Mouse (Mus musculus): Measurements from ENCODE around the gene Nfe2. TPM values are rescaled to one million over a fixed set of nuclear protein-coding genes. Genes with fewer than 3 reads are reported as not detected.

Nfe2 gene
- 85.8 and 89.1 TPM in 2 replicates for polyA plus RNA-seq (2015; fragmentation: Nextera tagmentation; extraction: Ambion mirVana)

- ATAC-seq (peak; percentile 98), DNase-seq (peak; percentile 96)
- Histone ChIP-seq H3K4me2 (ENCODE audit: low read depth, low read length) (peak within 1 kb of the TSS; percentile 81), H3K9me3 (ENCODE audit: low read length) (no peaks in the 10 kb centered on the region), H3K9ac (replicated peaks) (peak within 1 kb of the TSS; percentile 83), H3K27ac (ENCODE audit: low read depth) (peak within 1 kb of the TSS; percentile 91), H3K4me3 (ENCODE audit: low read depth, low read length) (peak within 1 kb of the TSS; percentile 67), H3K27me3 (ENCODE audit: insufficient read depth, low read length) (no peaks in the 10 kb centered on the region), H3K36me3 (replicated peaks; ENCODE audit: insufficient read depth, low read length) (no peaks in the 10 kb centered on the region), H3K4me1 (ENCODE audit: insufficient read depth) (peaks cover 40% of the 10 kb centered on the region)
- TF ChIP-seq EP300 (IDR thresholded peaks at IDR 0.05; ENCODE audit: low read depth), result peak; percentile 98
- TF ChIP-seq CTCF (IDR thresholded peaks at IDR 0.05; ENCODE audit: low read depth), result peak; percentile 51
- WGBS (ENCODE audit: insufficient replicate concordance), result 2% methylated on average over 15 of the region's 15 CpGs
These were observed at the start of gene Nfe2 for GRCm38 (mm10) chr15:103257790-103258728. TSS of gene Nfe2 (minus strand) at chr15:103258403.

- no peak for TF ChIP-seq EP300 (IDR thresholded peaks at IDR 0.05; ENCODE audit: low read depth)
- TF ChIP-seq CTCF (IDR thresholded peaks at IDR 0.05; ENCODE audit: low read depth), result peak; percentile 99
- under 1% methylated on average over 7 of the region's 7 CpGs for WGBS (ENCODE audit: insufficient replicate concordance)
- peaks cover 46% of the 10 kb centered on the region for H3K4me1 ChIP-seq (ENCODE audit: insufficient read depth)
- H3K4me3 ChIP-seq (ENCODE audit: low read depth, low read length), result no peak overlapping the region
- ATAC-seq (peak; percentile 20; the same call in 1 of the 2 replicates), DNase-seq (peak; percentile 94)
- H3K9ac ChIP-seq (replicated peaks), result no peak overlapping the region
- 0 out of 2 replicates have a peak, but pooled peaks cover 2% of the 10 kb centered on the region for H3K27me3 ChIP-seq (ENCODE audit: insufficient read depth, low read length)
- H3K27ac ChIP-seq (ENCODE audit: low read depth), result peak overlapping the region; percentile 78; the same call in 1 of the 2 replicates
- no peaks in the 10 kb centered on the region for H3K9me3 ChIP-seq (ENCODE audit: low read length)
- H3K36me3 ChIP-seq (replicated peaks; ENCODE audit: insufficient read depth, low read length), result no peaks in the 10 kb centered on the region
- peak overlapping the region; percentile 14; the same call in 1 of the 2 replicates for H3K4me2 ChIP-seq (ENCODE audit: low read depth, low read length)
These were observed 48.9 kb upstream of the Nfe2 start for GRCm38 (mm10) chr15:103307125-103307524.

- no peak for DNase-seq
- Histone ChIP-seq H3K4me2 (ENCODE audit: low read depth, low read length) (peak overlapping the region; percentile 85), H3K4me1 (ENCODE audit: insufficient read depth) (peaks cover 46% of the 10 kb centered on the region), H3K27ac (ENCODE audit: low read depth) (peak overlapping the region; percentile 78), H3K9ac (replicated peaks) (peak overlapping the region; percentile 76), H3K36me3 (replicated peaks; ENCODE audit: insufficient read depth, low read length) (no peaks in the 10 kb centered on the region), H3K4me3 (ENCODE audit: low read depth, low read length) (peak overlapping the region; percentile 47), H3K9me3 (ENCODE audit: low read length) (no peaks in the 10 kb centered on the region), H3K27me3 (ENCODE audit: insufficient read depth, low read length) (0 out of 2 replicates have a peak, but pooled peaks cover 2% of the 10 kb centered on the region)
- no peak for TF ChIP-seq EP300 (IDR thresholded peaks at IDR 0.05; ENCODE audit: low read depth)
- no peak for TF ChIP-seq CTCF (IDR thresholded peaks at IDR 0.05; ENCODE audit: low read depth)
- peak; percentile 17 for ATAC-seq
- WGBS (ENCODE audit: insufficient replicate concordance), result 21% methylated on average over 8 of the region's 8 CpGs
These were observed 47.8 kb upstream of the Nfe2 start for GRCm38 (mm10) chr15:103305792-103306645.

- Histone ChIP-seq H3K27me3 (ENCODE audit: insufficient read depth, low read length) (0 out of 2 replicates have a peak, but pooled peaks cover 2% of the 10 kb centered on the region), H3K4me2 (ENCODE audit: low read depth, low read length) (peak overlapping the region; percentile 85), H3K9me3 (ENCODE audit: low read length) (no peaks in the 10 kb centered on the region), H3K4me3 (ENCODE audit: low read depth, low read length) (peak overlapping the region; percentile 47), H3K27ac (ENCODE audit: low read depth) (peak overlapping the region; percentile 78), H3K36me3 (replicated peaks; ENCODE audit: insufficient read depth, low read length) (no peaks in the 10 kb centered on the region), H3K9ac (replicated peaks) (peak overlapping the region; percentile 76), H3K4me1 (ENCODE audit: insufficient read depth) (peaks cover 44% of the 10 kb centered on the region)
- peak; percentile 89 for DNase-seq
- peak; percentile 88 for ATAC-seq
- WGBS (ENCODE audit: insufficient replicate concordance), result under 1% methylated on average over 66 of the region's 71 CpGs
- no peak for TF ChIP-seq CTCF (IDR thresholded peaks at IDR 0.05; ENCODE audit: low read depth)
- TF ChIP-seq EP300 (IDR thresholded peaks at IDR 0.05; ENCODE audit: low read depth), result 0 out of 2 replicates have a peak, but pooled peaks have one; percentile 27
These were observed 47.0 kb upstream of the Nfe2 start for GRCm38 (mm10) chr15:103305070-103305678.

GRCm38 (mm10) chr15:103304616-103304969 lies 46.4 kb upstream of the Nfe2 start:
- TF ChIP-seq CTCF (IDR thresholded peaks at IDR 0.05; ENCODE audit: low read depth) (no peak), EP300 (IDR thresholded peaks at IDR 0.05; ENCODE audit: low read depth) (no peak)
- H3K4me3 ChIP-seq (ENCODE audit: low read depth, low read length), result peak overlapping the region; percentile 47
- peak overlapping the region; percentile 85 for H3K4me2 ChIP-seq (ENCODE audit: low read depth, low read length)
- H3K9ac ChIP-seq (replicated peaks), result peak overlapping the region; percentile 76
- 5% methylated on average over 9 of the region's 9 CpGs for WGBS (ENCODE audit: insufficient replicate concordance)
- peaks cover 44% of the 10 kb centered on the region for H3K4me1 ChIP-seq (ENCODE audit: insufficient read depth)
- no peaks in the 10 kb centered on the region for H3K9me3 ChIP-seq (ENCODE audit: low read length)
- H3K36me3 ChIP-seq (replicated peaks; ENCODE audit: insufficient read depth, low read length), result no peaks in the 10 kb centered on the region; the same call in 1 of the 2 replicates
- ATAC-seq (no peak), DNase-seq (no peak)
- H3K27ac ChIP-seq (ENCODE audit: low read depth), result peak overlapping the region; percentile 78
- H3K27me3 ChIP-seq (ENCODE audit: insufficient read depth, low read length), result 0 out of 2 replicates have a peak, but pooled peaks cover 2% of the 10 kb centered on the region

Measured in liver, postnatal 0 days (tissue).